Mouse (Mus musculus): ENCODE data around the gene Zbtb11.
"Not testable (repeated sequence)": the region's sequence is repeated elsewhere in the genome, so short reads cannot be mapped to it uniquely, and the experiment has no call there.

Gene Zbtb11

GRCm38 (mm10) chr16:55973431-55974255 is at the start of gene Zbtb11:
Zbtb11 (plus strand) TSS chr16:55973883.
- peak; percentile 99 for DNase-seq

DNA sequence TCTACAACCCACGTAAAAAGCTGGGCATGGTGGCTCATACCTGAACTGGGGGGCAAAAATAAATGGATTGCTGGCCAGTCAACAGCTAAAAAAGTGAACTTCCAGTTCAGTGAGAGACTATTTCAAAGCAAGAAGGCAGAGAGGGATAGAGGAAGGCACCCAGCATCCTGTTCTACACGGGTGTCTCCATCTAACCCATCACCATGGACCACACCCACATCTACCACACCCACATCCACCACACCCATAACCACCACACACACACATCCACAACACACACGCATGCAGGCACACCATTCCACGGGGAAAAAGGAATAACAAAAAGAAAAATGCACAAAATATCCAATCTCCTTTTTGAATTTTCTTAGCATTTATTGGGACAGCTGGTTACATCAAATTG is 49.7 kb upstream of the Zbtb11 start:
- no peak for DNase-seq

DNA sequence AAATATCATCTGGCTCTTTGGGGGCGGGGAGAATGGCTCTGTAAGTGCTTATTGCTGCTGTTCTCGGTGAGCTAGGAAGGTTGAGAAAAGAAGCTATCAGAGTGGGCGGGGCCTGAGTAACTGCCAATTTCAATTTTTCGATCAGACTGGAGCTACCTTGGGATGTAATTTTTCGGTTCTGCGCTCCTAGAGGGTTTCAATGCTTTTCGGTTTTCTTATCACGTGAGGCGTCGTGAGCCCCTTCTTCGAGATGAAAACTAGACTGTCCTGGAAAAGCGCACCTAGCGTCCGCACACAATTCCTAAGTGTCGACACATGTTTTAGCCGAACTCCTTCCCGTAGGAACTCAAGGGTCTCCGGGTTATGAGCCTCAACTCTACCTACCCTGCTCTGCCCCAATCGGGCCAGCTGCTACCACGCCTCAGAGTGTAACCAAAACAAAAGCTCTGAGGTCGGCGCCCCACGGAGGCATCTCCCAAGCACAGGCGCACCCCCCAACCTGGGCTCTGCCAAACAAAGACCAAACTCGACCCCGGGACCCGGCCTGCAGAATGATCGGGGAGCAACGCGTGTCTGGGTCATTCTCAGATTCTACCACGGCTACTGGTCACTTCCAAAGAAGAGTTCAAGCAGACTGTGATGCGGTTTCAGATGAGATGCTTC is 39.9 kb upstream of the Zbtb11 start:
- DNase-seq, result peak; percentile 19

- DNase-seq, result peak; percentile 94
These were observed 39.1 kb upstream of the Zbtb11 start, which contains the start of gene Cep97 for GRCm38 (mm10) chr16:55934453-55935037. Cep97 (minus strand) TSS chr16:55934855.

- no peak for DNase-seq
These were observed 34.9 kb upstream of the Zbtb11 start for GRCm38 (mm10) chr16:55938761-55939160.

DNA sequence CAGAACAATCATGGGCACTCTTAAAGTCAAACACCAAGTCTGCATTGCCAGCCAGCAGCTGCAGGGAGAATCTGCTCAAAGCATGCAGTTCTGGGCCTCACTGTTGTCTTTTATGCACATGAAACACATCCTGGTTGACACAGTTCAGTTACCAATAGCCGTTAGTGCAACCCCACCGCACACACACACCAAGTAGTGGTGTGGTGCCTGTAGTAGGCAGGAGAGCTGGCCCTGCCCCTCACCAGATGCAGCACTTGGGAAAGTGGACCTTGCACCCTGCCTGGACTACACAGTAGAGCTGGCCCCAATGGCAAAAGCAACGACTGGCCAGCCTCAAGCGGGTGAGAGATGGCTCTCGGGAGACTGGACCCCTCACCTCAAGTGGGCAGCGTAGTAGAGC is 34.0 kb upstream of the Zbtb11 start:
- DNase-seq, result no peak

GRCm38 (mm10) chr16:55940781-55941180 is 32.9 kb upstream of the Zbtb11 start:
- no peak for DNase-seq

- DNase-seq, result no peak
These were observed 26.4 kb upstream of the Zbtb11 start for GRCm38 (mm10) chr16:55947266-55947665.

GRCm38 (mm10) chr16:55947876-55948410 is 25.7 kb upstream of the Zbtb11 start:
- not testable (repeated sequence) for DNase-seq

GRCm38 (mm10) chr16:55948963-55949362 is 24.7 kb upstream of the Zbtb11 start:
- DNase-seq, result peak; percentile 24

DNA sequence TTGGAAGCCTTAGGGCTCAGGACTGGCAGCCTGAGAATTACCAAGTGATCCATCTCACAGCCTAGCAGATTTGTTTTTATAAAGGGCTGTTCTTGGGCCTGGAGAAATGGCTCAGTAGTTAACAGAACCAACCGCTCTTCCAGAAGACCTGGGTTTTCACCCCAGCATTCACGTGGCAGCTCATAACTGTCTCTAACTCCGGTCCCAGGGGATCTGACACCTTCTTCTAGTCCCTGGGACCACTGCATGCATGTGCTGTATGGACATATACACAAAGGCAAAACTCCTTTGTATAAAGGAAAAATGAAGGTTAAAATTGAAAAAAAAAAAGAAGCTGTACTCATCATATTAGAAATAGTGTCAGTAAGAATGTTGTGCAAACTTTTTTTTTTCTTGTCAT is 23.2 kb upstream of the Zbtb11 start:
- DNase-seq, result no peak

GRCm38 (mm10) chr16:55950946-55951678 is 22.6 kb upstream of the Zbtb11 start:
- peak; percentile 79 for DNase-seq

GRCm38 (mm10) chr16:55951679-55952327 is 21.9 kb upstream of the Zbtb11 start:
- DNase-seq, result no peak

DNA sequence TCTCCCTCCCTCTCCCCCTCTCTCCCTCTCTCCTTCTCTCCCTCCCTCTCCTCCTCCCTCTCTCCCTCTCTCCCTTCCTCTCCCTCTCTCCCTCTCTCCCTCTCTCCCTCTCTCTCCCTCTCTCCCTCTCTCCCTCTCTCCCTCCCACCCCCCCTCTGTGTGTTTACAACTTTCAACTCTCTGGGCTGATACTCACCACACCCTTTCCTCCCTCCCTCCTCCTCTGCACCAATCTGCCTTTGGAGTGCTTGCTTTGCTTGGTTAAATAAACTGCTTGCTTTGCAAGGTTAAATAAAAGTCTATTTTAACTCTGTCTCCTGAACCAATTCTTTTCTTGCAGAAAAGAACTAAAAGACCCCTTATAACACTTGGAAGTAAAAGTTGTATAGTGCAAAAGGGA is 20.9 kb upstream of the Zbtb11 start:
- no peak for DNase-seq

DNA sequence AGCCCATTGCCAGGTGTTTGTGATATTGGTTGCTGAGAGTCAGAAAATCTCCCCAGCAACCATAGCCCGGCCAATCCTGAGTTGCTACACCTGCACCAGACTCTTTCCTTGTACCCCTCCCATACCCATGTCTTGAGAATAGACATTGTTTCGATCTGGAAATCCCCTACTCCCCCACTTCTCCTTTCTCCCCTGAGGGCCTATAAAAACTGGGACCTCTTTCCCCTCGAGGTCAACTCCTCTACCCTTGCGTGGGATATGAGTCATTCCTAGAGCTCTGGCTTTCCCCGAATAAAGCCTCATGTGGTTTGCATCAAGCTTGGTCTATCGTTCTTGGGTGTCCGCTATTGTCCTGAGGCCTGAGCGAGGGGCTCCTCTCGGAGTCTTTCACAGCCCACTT is 19.5 kb upstream of the Zbtb11 start:
- DNase-seq, result not testable (repeated sequence)

DNA sequence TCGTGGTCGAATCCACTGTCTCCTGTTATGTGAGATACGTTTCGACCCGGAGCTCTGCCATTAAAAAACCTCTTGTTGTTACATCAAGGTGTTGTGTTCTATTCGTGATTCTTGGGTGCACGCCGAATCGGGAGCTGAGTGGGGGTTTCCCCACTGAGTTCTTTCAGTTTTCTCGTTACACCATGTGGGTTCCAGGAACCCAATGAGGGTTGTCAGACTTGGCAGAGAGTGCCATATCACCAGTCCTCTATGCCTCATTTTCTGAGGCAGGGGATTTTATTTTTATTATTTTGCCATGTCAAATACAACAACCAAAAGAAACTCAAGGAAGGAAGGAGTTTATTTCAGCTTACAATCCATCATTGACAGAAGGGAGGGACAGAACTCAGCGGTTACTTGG is 10.6 kb upstream of the Zbtb11 start:
- not testable (repeated sequence) for DNase-seq

DNA sequence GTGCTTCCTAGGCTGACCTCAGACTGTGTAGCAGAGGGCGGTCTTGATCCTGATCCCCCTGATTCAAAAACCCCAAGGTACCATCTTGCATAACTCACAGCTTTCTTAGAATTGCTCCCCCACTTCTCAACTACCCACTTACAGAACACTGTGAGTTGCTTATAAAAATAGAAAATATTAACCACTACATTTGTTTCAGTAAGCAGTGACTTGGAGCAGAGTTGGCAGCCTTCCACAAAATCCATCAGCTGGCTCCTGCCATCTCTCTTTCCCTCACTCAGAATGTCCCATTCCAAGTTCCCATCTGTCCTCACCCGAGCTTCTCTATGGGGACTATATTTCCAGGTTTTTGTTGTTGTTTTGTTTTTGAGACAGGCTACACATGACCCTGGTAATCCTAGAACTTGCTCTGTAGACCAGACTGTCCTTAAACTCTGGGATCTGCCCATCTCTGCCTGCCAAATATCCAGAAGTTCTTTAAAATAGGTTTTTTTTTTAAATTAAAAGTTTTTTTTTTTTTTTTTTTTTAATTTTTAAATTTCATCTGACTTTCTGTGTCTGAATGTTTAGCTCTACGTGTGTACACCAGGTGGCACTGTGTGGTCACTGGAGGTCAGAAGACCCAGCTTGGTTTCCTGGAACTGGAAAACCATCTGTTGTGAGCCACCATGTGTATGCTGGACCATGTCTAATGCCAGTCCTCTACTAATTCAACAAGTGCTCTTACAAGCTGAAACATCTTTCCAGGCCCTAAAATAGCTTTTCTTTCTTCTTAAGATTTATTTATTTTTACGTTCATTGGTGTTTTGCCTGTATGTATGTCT is 9.3 kb upstream of the Zbtb11 start:
- DNase-seq, result peak; percentile 48

- peak; percentile 95 for DNase-seq
These were observed 7.3 kb upstream of the Zbtb11 start, which contains the start of gene Rpl24 for GRCm38 (mm10) chr16:55966212-55966871. Rpl24 (plus strand) TSS chr16:55966275.

DNA sequence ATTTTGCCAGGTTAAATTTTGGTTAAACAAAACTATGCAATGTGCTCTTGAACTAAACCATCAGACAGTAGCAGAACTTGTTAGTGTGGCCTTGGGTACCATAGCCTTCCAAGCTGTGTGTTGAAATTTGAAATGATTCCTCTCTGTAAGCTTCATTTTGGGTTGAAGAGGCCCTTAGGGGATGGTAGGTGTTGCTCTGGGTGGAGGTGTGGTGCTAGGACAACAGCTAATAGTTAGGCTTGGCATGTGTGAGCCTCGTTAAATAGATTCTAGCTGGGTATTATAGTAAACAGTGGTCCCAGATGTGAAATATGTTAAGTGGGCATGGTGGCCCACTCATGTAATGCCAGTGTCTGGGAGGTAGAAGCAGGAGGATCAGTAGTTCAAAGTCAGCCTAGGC is 6.5 kb upstream of the Zbtb11 start:
- DNase-seq, result no peak

DNA sequence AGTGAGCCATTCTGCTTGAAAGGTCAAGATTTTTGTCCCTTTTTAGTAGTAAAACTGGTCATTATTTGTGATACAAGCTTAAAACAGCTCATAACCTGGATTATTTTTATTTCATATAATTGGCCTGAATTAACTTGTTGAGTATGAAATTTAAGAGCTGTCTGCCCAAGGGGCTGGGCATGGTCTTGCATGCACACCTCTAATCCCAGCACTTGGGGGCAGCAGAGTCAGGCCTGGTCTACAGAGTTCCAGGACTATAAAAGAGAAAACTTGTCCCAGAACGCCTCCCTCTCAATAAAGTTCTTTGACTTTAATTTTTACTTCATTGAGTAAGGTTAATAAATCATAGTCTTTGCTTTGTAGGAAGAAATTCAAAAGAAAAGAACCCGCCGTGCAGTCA is 4.5 kb upstream of the Zbtb11 start:
- peak; percentile 46 for DNase-seq

GRCm38 (mm10) chr16:55970416-55970815 is 3.3 kb upstream of the Zbtb11 start:
- DNase-seq, result no peak

Measured in kidney, postnatal 14 days (tissue).